Mouse (Mus musculus) A20 (cell line): Measurements from ENCODE around the gene Klf3.
"Not testable (repeated sequence)": the region's sequence is repeated elsewhere in the genome, so short reads cannot be mapped to it uniquely, and the experiment has no call there.

ENCODE experiments used
- DNase-seq: peaks from one replicate; pipeline ENCODE4 v3.0.0-alpha.2; 2011; ENCODE audit warnings: low read depth, low spot score

The Klf3 gene

GRCm38 (mm10) chr5:64878027-64878425, 74.8 kb downstream of the Klf3 start:
- no peak for DNase-seq

- DNase-seq, result no peak
These were observed 75.3 kb downstream of the Klf3 start for GRCm38 (mm10) chr5:64878526-64878925.

GRCm38 (mm10) chr5:64879241-64879640, 76.1 kb downstream of the Klf3 start:
- DNase-seq, result no peak

- not testable (repeated sequence) for DNase-seq
These were observed 78.4 kb downstream of the Klf3 start for GRCm38 (mm10) chr5:64881559-64881958.

- not testable (repeated sequence) for DNase-seq
These were observed 78.8 kb downstream of the Klf3 start for GRCm38 (mm10) chr5:64881976-64882375.
